Mouse (Mus musculus): ENCODE results near the gene Dennd5a. TPM values are rescaled to one million over a fixed set of nuclear protein-coding genes. Genes with fewer than 3 reads are reported as not detected.
A peak's percentile ranks its signal among the peaks of the same experiment; 100 is the strongest.

The Dennd5a gene
- polyA plus RNA-seq (2014; fragmentation: Nextera tagmentation; extraction: Ambion mirVana), result 57.5 and 59.4 TPM in 2 replicates

- peak within 1 kb of the TSS; percentile 68 for H3K4me2 ChIP-seq (ENCODE audit: low read length)
- ATAC-seq, result peak; percentile 95
- WGBS, result under 1% methylated on average over 76 of the region's 107 CpGs
- no peaks in the 10 kb centered on the region for H3K36me3 ChIP-seq (ENCODE audit: control insufficient read depth, insufficient read depth, low read length)
- peak within 1 kb of the TSS; percentile 91 for H3K9ac ChIP-seq (ENCODE audit: low read length)
- H3K27ac ChIP-seq (ENCODE audit: low read depth, low read length), result peak within 1 kb of the TSS; percentile 93
- no peaks in the 10 kb centered on the region for H3K27me3 ChIP-seq (replicated peaks; ENCODE audit: control insufficient read depth, insufficient read depth, low read length)
- DNase-seq (ENCODE audit: low spot score), result peak; percentile 89
- peaks cover 20% of the 10 kb centered on the region for H3K4me1 ChIP-seq (ENCODE audit: control insufficient read depth, insufficient read depth, low read length)
- peak within 1 kb of the TSS; percentile 77 for H3K4me3 ChIP-seq (ENCODE audit: low read depth, low read length)
- H3K9me3 ChIP-seq (replicated peaks; ENCODE audit: control insufficient read depth, low read length), result no peaks in the 10 kb centered on the region
Measured at GRCm38 (mm10) chr7:109959716-109960612, at the start of gene Dennd5a. TSS of gene Dennd5a (minus strand) at chr7:109960470.

DNA sequence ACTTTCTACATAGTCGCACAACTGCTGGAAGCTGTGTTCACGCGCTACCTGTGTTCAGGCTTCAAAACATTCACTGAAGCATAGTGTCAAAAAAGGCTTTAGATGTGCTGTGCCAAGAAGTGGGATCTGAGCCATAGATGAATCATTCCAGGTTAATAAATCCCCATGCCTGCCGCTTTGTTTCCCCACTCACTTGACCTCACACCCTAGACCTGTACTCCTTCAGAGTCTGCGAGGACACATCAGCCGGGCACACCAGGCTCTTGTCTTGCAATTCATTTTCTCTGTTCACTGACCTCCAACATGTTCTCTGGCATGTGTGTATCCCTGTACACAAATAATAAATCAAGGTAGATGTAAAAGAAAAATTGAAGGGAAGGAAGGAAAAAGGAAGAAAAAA is 48.8 kb upstream of the Dennd5a start:
- H3K27me3 ChIP-seq (replicated peaks; ENCODE audit: control insufficient read depth, insufficient read depth, low read length), result no peaks in the 10 kb centered on the region
- DNase-seq (ENCODE audit: low spot score), result no peak
- H3K9ac ChIP-seq (ENCODE audit: low read length), result no peak overlapping the region
- no peak overlapping the region for H3K4me2 ChIP-seq (ENCODE audit: low read length)
- WGBS, result 91% methylated on average over 6 of the region's 6 CpGs
- no peaks in the 10 kb centered on the region for H3K9me3 ChIP-seq (replicated peaks; ENCODE audit: control insufficient read depth, low read length)
- H3K4me1 ChIP-seq (ENCODE audit: control insufficient read depth, insufficient read depth, low read length), result no peaks in the 10 kb centered on the region
- no peak overlapping the region for H3K27ac ChIP-seq (ENCODE audit: low read depth, low read length)
- H3K4me3 ChIP-seq (ENCODE audit: low read depth, low read length), result no peak overlapping the region
- H3K36me3 ChIP-seq (ENCODE audit: control insufficient read depth, insufficient read depth, low read length), result no peaks in the 10 kb centered on the region
- ATAC-seq, result no peak

GRCm38 (mm10) chr7:110008513-110008912 is 48.2 kb upstream of the Dennd5a start:
- WGBS, result 97% methylated on average over 1 of the region's 1 CpGs
- Histone ChIP-seq H3K9ac (ENCODE audit: low read length) (no peak overlapping the region), H3K27ac (ENCODE audit: low read depth, low read length) (no peak overlapping the region), H3K4me2 (ENCODE audit: low read length) (no peak overlapping the region), H3K4me1 (ENCODE audit: control insufficient read depth, insufficient read depth, low read length) (no peaks in the 10 kb centered on the region), H3K9me3 (replicated peaks; ENCODE audit: control insufficient read depth, low read length) (no peaks in the 10 kb centered on the region), H3K4me3 (ENCODE audit: low read depth, low read length) (no peak overlapping the region), H3K36me3 (ENCODE audit: control insufficient read depth, insufficient read depth, low read length) (no peaks in the 10 kb centered on the region), H3K27me3 (replicated peaks; ENCODE audit: control insufficient read depth, insufficient read depth, low read length) (no peaks in the 10 kb centered on the region)
- ATAC-seq (no peak), DNase-seq (ENCODE audit: low spot score) (no peak)

DNA sequence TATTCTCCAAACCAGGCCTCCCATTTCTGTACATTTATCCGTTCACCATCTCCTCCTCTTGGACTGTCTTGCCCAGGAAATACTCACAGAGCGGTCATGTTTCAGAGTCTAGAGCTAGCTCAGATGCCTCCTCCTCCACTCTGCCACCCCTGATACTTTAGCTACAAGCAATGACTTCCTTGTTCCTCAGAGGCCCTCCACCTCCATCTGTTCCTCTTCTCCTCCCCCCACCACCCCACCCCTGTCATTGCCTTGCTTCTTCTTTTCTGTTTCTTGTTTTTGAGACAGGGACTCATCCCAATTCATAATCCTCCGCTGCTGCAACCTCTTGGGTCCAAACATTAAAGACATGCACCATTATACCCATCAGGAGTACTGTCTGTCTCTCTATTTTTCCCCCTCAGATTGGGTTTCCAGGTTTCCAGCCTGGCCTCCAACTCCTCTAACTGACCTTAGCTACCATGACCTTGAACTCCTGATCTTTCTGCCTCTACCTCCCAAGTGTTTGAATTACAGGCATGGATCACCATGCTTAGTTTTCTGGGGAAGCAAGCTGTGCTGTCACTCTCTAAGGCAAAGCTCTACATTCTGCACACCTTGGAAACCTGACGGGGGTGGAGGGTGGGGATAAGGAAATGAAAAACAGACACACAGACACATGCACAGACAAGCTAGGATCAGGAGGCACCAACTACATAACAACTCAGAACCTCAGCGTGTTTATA is 46.4 kb upstream of the Dennd5a start:
- H3K4me2 ChIP-seq (ENCODE audit: low read length), result no peak overlapping the region
- no peaks in the 10 kb centered on the region for H3K4me1 ChIP-seq (ENCODE audit: control insufficient read depth, insufficient read depth, low read length)
- H3K27me3 ChIP-seq (replicated peaks; ENCODE audit: control insufficient read depth, insufficient read depth, low read length), result no peaks in the 10 kb centered on the region
- no peak overlapping the region for H3K9ac ChIP-seq (ENCODE audit: low read length)
- WGBS, result 83% methylated on average over 5 of the region's 5 CpGs
- H3K4me3 ChIP-seq (ENCODE audit: low read depth, low read length), result no peak overlapping the region
- H3K9me3 ChIP-seq (replicated peaks; ENCODE audit: control insufficient read depth, low read length), result no peaks in the 10 kb centered on the region
- H3K27ac ChIP-seq (ENCODE audit: low read depth, low read length), result no peak overlapping the region
- DNase-seq (ENCODE audit: low spot score) (no peak), ATAC-seq (no peak)
- H3K36me3 ChIP-seq (ENCODE audit: control insufficient read depth, insufficient read depth, low read length), result no peaks in the 10 kb centered on the region

GRCm38 (mm10) chr7:110005976-110006375 is 45.7 kb upstream of the Dennd5a start:
- no peak overlapping the region for H3K9ac ChIP-seq (ENCODE audit: low read length)
- no peak for ATAC-seq
- no peak overlapping the region for H3K27ac ChIP-seq (ENCODE audit: low read depth, low read length)

DNA sequence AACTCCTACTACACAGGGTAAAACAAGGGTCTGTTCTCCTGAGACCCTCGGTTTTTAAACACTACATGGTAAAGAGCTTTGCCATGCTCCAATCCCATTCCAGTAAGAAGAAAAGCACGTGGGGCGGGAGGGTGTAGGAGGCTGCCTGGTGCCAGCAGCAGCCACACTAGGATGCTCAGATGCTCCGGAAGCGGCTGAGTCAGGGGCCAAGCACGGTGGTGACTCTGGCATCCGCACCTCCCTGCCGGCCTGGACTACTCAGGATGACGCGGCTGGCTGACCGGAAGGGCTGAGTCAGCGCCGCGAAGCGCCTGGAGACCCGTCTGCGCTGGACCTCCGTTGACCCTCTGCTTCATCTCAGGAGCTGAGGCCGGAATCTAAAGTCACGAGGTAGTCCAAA is 42.7 kb upstream of the Dennd5a start:
- no peak for DNase-seq (ENCODE audit: low spot score)
- no peak for ATAC-seq
- H3K9me3 ChIP-seq (replicated peaks; ENCODE audit: control insufficient read depth, low read length), result no peaks in the 10 kb centered on the region
- H3K27ac ChIP-seq (ENCODE audit: low read depth, low read length), result no peak overlapping the region
- no peaks in the 10 kb centered on the region for H3K36me3 ChIP-seq (ENCODE audit: control insufficient read depth, insufficient read depth, low read length)
- no peaks in the 10 kb centered on the region for H3K27me3 ChIP-seq (replicated peaks; ENCODE audit: control insufficient read depth, insufficient read depth, low read length)
- no peak overlapping the region for H3K4me3 ChIP-seq (ENCODE audit: low read depth, low read length)
- WGBS, result 18% methylated on average over 20 of the region's 20 CpGs
- no peak overlapping the region for H3K9ac ChIP-seq (ENCODE audit: low read length)
- no peaks in the 10 kb centered on the region for H3K4me1 ChIP-seq (ENCODE audit: control insufficient read depth, insufficient read depth, low read length)
- H3K4me2 ChIP-seq (ENCODE audit: low read length), result peak overlapping the region; percentile 34

More at GRCm38 (mm10) chr7:110005976-110006375, 45.7 kb upstream of the Dennd5a start:
- Histone ChIP-seq H3K4me2 (ENCODE audit: low read length) (no peak overlapping the region), H3K27me3 (replicated peaks; ENCODE audit: control insufficient read depth, insufficient read depth, low read length) (no peaks in the 10 kb centered on the region), H3K4me1 (ENCODE audit: control insufficient read depth, insufficient read depth, low read length) (no peaks in the 10 kb centered on the region), H3K36me3 (ENCODE audit: control insufficient read depth, insufficient read depth, low read length) (no peaks in the 10 kb centered on the region), H3K9me3 (replicated peaks; ENCODE audit: control insufficient read depth, low read length) (no peaks in the 10 kb centered on the region), H3K4me3 (ENCODE audit: low read depth, low read length) (no peak overlapping the region)
- no peak for DNase-seq (ENCODE audit: low spot score)

DNA sequence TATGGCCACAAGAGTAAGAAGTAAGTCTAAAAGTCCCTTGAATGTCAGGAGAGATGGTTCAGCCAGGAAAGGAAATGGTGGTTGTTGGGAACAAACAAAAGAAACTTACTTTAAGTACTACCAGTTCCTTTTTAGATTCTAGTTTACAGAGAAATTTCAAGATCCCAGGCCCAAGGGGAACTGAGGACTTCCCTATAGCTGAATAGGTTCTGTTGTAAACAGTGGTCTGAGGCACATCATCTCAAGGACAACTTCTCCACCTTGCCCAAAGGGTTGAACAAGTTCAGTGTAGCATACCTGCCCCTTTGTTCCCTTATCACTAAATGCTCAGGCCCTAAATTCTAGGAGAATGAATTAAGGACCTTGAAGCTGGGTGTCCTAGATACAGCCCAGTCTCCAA is 41.8 kb upstream of the Dennd5a start:
- no peaks in the 10 kb centered on the region for H3K36me3 ChIP-seq (ENCODE audit: control insufficient read depth, insufficient read depth, low read length)
- H3K27me3 ChIP-seq (replicated peaks; ENCODE audit: control insufficient read depth, insufficient read depth, low read length), result no peaks in the 10 kb centered on the region
- no peak overlapping the region for H3K9ac ChIP-seq (ENCODE audit: low read length)
- no peak for ATAC-seq
- no peaks in the 10 kb centered on the region for H3K9me3 ChIP-seq (replicated peaks; ENCODE audit: control insufficient read depth, low read length)
- no peaks in the 10 kb centered on the region for H3K4me1 ChIP-seq (ENCODE audit: control insufficient read depth, insufficient read depth, low read length)
- no peak overlapping the region for H3K4me2 ChIP-seq (ENCODE audit: low read length)
- DNase-seq (ENCODE audit: low spot score), result no peak
- H3K27ac ChIP-seq (ENCODE audit: low read depth, low read length), result no peak overlapping the region
- no peak overlapping the region for H3K4me3 ChIP-seq (ENCODE audit: low read depth, low read length)

DNA sequence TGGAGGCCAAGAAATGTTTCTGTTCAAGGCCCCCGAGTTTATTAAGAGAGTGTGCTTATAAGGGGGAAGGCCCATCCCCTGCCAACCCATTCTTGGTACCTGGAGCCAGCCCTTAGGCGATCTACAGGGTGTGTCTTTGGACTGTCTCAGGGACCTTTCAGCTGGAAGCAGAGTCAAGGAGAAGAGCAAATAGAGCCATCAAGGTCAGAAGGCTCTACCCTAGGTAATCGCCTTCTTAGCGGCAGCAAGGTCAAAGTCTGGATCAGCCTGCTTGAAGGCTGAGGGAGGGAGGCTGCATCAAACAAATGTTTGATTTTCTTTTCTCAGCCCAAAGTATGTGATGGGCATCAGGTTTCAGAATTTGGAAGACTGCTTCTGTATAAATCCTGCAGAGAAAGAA is 38.1 kb upstream of the Dennd5a start:
- Histone ChIP-seq H3K36me3 (ENCODE audit: control insufficient read depth, insufficient read depth, low read length) (no peaks in the 10 kb centered on the region), H3K4me3 (ENCODE audit: low read depth, low read length) (no peak overlapping the region), H3K4me1 (ENCODE audit: control insufficient read depth, insufficient read depth, low read length) (no peaks in the 10 kb centered on the region), H3K4me2 (ENCODE audit: low read length) (no peak overlapping the region), H3K9ac (ENCODE audit: low read length) (no peak overlapping the region), H3K27ac (ENCODE audit: low read depth, low read length) (no peak overlapping the region), H3K27me3 (replicated peaks; ENCODE audit: control insufficient read depth, insufficient read depth, low read length) (no peaks in the 10 kb centered on the region), H3K9me3 (replicated peaks; ENCODE audit: control insufficient read depth, low read length) (no peaks in the 10 kb centered on the region)
- 86% methylated on average over 4 of the region's 4 CpGs for WGBS
- no peak for DNase-seq (ENCODE audit: low spot score)
- no peak for ATAC-seq

All from forebrain, embryonic 14.5 days (tissue).